Mouse (Mus musculus) CH12.LX (cell line): Measurements from ENCODE around the gene Ermp1. TPM values are rescaled to one million over a fixed set of nuclear protein-coding genes. Genes with fewer than 3 reads are reported as not detected.
A peak's percentile ranks its signal among the peaks of the same experiment; 100 is the strongest.

Experiments
- DNase-seq: peaks from one replicate; pipeline ENCODE4 v3.0.0-alpha.2; 2013; ENCODE audit errors: extremely low read depth
- H3K27ac ChIP-seq: 2 replicates; pipeline ENCODE4 v1.5.1; 2012; ENCODE audit warnings: low read depth, mild to moderate bottlenecking, control low read depth, moderate library complexity; ENCODE audit not compliant: insufficient read depth
- H3K27me3 ChIP-seq: replicated peaks from 2 replicates; pipeline ENCODE3; 2012; ENCODE audit warnings: inconsistent platforms
- H3K36me3 ChIP-seq, 2 experiments: replicated peaks in 1 of 2; 2 replicates each; pipeline versions ENCODE3 to v1.6.1; 2012; ENCODE audit warnings: inconsistent platforms in 1 of 2, low read length in 1 of 2, mild to moderate bottlenecking in 1 of 2, mixed read lengths in 1 of 2, moderate library complexity in 1 of 2; ENCODE audit not compliant: control insufficient read depth in 1 of 2, insufficient read depth in 1 of 2
- H3K4me1 ChIP-seq, 2 experiments: 2 replicates each; pipeline ENCODE4 v1.6.1; 2012; ENCODE audit warnings: inconsistent platforms in 1 of 2, moderate library complexity in 1 of 2; ENCODE audit not compliant: insufficient read depth in 2 of 2, control insufficient read depth in 1 of 2
- H3K4me2 ChIP-seq: 2 replicates; pipeline ENCODE4 v1.6.1; 2012; ENCODE audit warnings: low read depth, mild to moderate bottlenecking, control low read depth; ENCODE audit not compliant: poor library complexity, insufficient read depth, severe bottlenecking
- H3K4me3 ChIP-seq, 3 experiments: fragments of 150-350 bp in 1 of 3; sonication (generic) in 1 of 3; replicated peaks in 1 of 3; 2 replicates each; pipeline versions ENCODE3 to v1.5.1; 2011 to 2012; ENCODE audit warnings: low read depth in 2 of 3, low read length in 2 of 3, mild to moderate bottlenecking in 2 of 3, moderate library complexity in 2 of 3, control low read depth in 1 of 3, improper control_type of control experiment in 1 of 3, inconsistent platforms in 1 of 3, mixed read lengths in 1 of 3; ENCODE audit not compliant: poor library complexity in 1 of 3
- H3K79me2 ChIP-seq: replicated peaks from 2 replicates; pipeline ENCODE4 v1.6.1; 2012; ENCODE audit warnings: mild to moderate bottlenecking, moderate library complexity; ENCODE audit not compliant: control insufficient read depth, poor library complexity, insufficient read depth, severe bottlenecking; ENCODE audit errors: extremely low read depth
- H3K9ac ChIP-seq: 2 replicates; pipeline ENCODE4 v1.6.1; 2012; ENCODE audit warnings: low read depth, mild to moderate bottlenecking, control low read depth, moderate library complexity; ENCODE audit not compliant: insufficient read depth
- H3K9me3 ChIP-seq: replicated peaks from 2 replicates; pipeline ENCODE3; 2012; ENCODE audit warnings: low read length, inconsistent platforms, mixed read lengths
- BHLHE40 ChIP-seq: IDR thresholded peaks from 2 replicates; pipeline ENCODE4 v1.6.1; 2011; ENCODE audit warnings: mild to moderate bottlenecking, low read depth, low read length, improper control_type of control experiment
- CHD2 ChIP-seq: IDR thresholded peaks from 2 replicates; pipeline ENCODE4 v1.6.1; 2011; ENCODE audit warnings: low read length, improper control_type of control experiment
- CTCF ChIP-seq, 2 experiments: IDR thresholded peaks in 1 of 2; conservative IDR thresholded peaks in 1 of 2; 2 replicates each; pipeline ENCODE4 v1.5.1; 2011 to 2012; ENCODE audit warnings: low read depth in 2 of 2, low read length in 2 of 2, improper control_type of control experiment in 1 of 2, inconsistent platforms in 1 of 2, mild to moderate bottlenecking in 1 of 2, moderate library complexity in 1 of 2
- E2F4 ChIP-seq: IDR thresholded peaks from 2 replicates; pipeline ENCODE4 v1.6.1; 2011; ENCODE audit warnings: low read depth, low read length, improper control_type of control experiment; ENCODE audit not compliant: insufficient replicate concordance
- ELF1 ChIP-seq: IDR thresholded peaks from 2 replicates; pipeline ENCODE4 v1.6.1; 2014; ENCODE audit warnings: low read depth, mild to moderate bottlenecking, inconsistent platforms, low read length, improper control_type of control experiment
- EP300 ChIP-seq: IDR thresholded peaks from 2 replicates; pipeline ENCODE4 v1.6.1; 2011; ENCODE audit warnings: low read length, improper control_type of control experiment
- HCFC1 ChIP-seq: IDR thresholded peaks from 2 replicates; pipeline ENCODE4 v1.6.1; 2012; ENCODE audit warnings: low read depth, mild to moderate bottlenecking, inconsistent platforms, low read length, improper control_type of control experiment
- IRF4 ChIP-seq: IDR thresholded peaks from 2 replicates; pipeline ENCODE4 v1.6.1; 2014; ENCODE audit warnings: low read depth, mild to moderate bottlenecking, inconsistent platforms, low read length, improper control_type of control experiment
- JUN ChIP-seq: IDR thresholded peaks from 2 replicates; pipeline ENCODE4 v1.6.1; 2011; ENCODE audit warnings: low read depth, mild to moderate bottlenecking, low read length, improper control_type of control experiment, moderate library complexity; ENCODE audit not compliant: insufficient read depth
- JUND ChIP-seq: conservative IDR thresholded peaks from 2 replicates; pipeline ENCODE4 v1.6.1; 2011; ENCODE audit warnings: low read depth, low read length, improper control_type of control experiment
- KAT2A ChIP-seq: IDR thresholded peaks from 2 replicates; pipeline ENCODE4 v1.6.1; 2012; ENCODE audit warnings: low read length, improper control_type of control experiment, inconsistent platforms; ENCODE audit not compliant: insufficient replicate concordance
- MAFK ChIP-seq: IDR thresholded peaks from 2 replicates; pipeline ENCODE4 v1.6.1; 2011; ENCODE audit warnings: low read length, improper control_type of control experiment; ENCODE audit not compliant: insufficient replicate concordance
- MAX ChIP-seq: IDR thresholded peaks from 2 replicates; pipeline ENCODE4 v1.6.1; 2011; ENCODE audit warnings: low read length, improper control_type of control experiment
- MEF2A ChIP-seq: IDR thresholded peaks from 2 replicates; pipeline ENCODE4 v1.6.1; 2014; ENCODE audit warnings: low read depth, mild to moderate bottlenecking, inconsistent platforms, low read length, improper control_type of control experiment, borderline replicate concordance
- MXI1 ChIP-seq: IDR thresholded peaks from 2 replicates; pipeline ENCODE4 v1.6.1; 2011; ENCODE audit warnings: mild to moderate bottlenecking, low read depth, low read length, improper control_type of control experiment
- MYC ChIP-seq: IDR thresholded peaks from 2 replicates; pipeline ENCODE4 v1.6.1; 2011; ENCODE audit warnings: low read depth, mild to moderate bottlenecking, improper control_type of control experiment, low read length
- NELFE ChIP-seq: IDR thresholded peaks from 2 replicates; pipeline ENCODE4 v1.6.1; 2011; ENCODE audit warnings: low read depth, low read length, improper control_type of control experiment
- NRF1 ChIP-seq: IDR thresholded peaks from 2 replicates; pipeline ENCODE4 v1.6.1; 2014; ENCODE audit warnings: low read depth, mild to moderate bottlenecking, inconsistent platforms, low read length, improper control_type of control experiment, moderate library complexity
- PAX5 ChIP-seq: IDR thresholded peaks from 2 replicates; pipeline ENCODE4 v1.6.1; 2012; ENCODE audit warnings: low read length, inconsistent platforms, mixed read lengths
- POLR2A ChIP-seq: IDR thresholded peaks from 2 replicates; pipeline ENCODE4 v1.6.1; 2011; ENCODE audit warnings: low read depth, mild to moderate bottlenecking, improper control_type of control experiment, low read length
- RAD21 ChIP-seq: IDR thresholded peaks from 2 replicates; pipeline ENCODE4 v1.6.1; 2011; ENCODE audit warnings: low read depth, mild to moderate bottlenecking, low read length, improper control_type of control experiment, moderate library complexity
- SIN3A ChIP-seq: IDR thresholded peaks from 2 replicates; pipeline ENCODE4 v1.6.1; 2012; ENCODE audit warnings: low read length, improper control_type of control experiment, inconsistent platforms
- SMC3 ChIP-seq: IDR thresholded peaks from 2 replicates; pipeline ENCODE4 v1.6.1; 2011; ENCODE audit warnings: low read depth, low read length, improper control_type of control experiment
- TBP ChIP-seq: conservative IDR thresholded peaks from 2 replicates; pipeline ENCODE4 v1.6.1; 2011; ENCODE audit warnings: low read depth, low read length, improper control_type of control experiment
- TCF12 ChIP-seq: IDR thresholded peaks from 2 replicates; pipeline ENCODE4 v1.6.1; 2014; ENCODE audit warnings: low read depth, mild to moderate bottlenecking, inconsistent platforms, low read length, improper control_type of control experiment
- UBTF ChIP-seq: IDR thresholded peaks from 2 replicates; pipeline ENCODE4 v1.6.1; 2012; ENCODE audit warnings: low read depth, mild to moderate bottlenecking, inconsistent platforms, low read length, improper control_type of control experiment, moderate library complexity
- USF1 ChIP-seq: IDR thresholded peaks from 2 replicates; pipeline ENCODE4 v1.6.1; 2014; ENCODE audit warnings: low read depth, mild to moderate bottlenecking, inconsistent platforms, low read length, improper control_type of control experiment
- ZC3H11A ChIP-seq: IDR thresholded peaks from 2 replicates; pipeline ENCODE4 v1.6.1; 2012; ENCODE audit warnings: low read depth, mild to moderate bottlenecking, inconsistent platforms, low read length, improper control_type of control experiment
- ZMIZ1 ChIP-seq: IDR thresholded peaks from 2 replicates; pipeline ENCODE4 v1.6.1; 2012; ENCODE audit warnings: low read depth, mild to moderate bottlenecking, inconsistent platforms, low read length, improper control_type of control experiment
- dilution Hi-C: fragments of 300-500 bp; cut with MboI; formaldehyde crosslinking; loops from 2 replicates; pipeline ENCODE4 v1.14.3; 2020; ENCODE audit warnings: low sequenced_read_pairs; ENCODE audit not compliant: extremely low pct_unique_long_range_greater_than_20kb, extremely low pct_ligation_motif_present
- in situ Hi-C: fragments of 300-500 bp; cut with MboI; formaldehyde crosslinking; loops from 3 replicates; pipeline ENCODE4 v1.14.3; 2019; ENCODE audit warnings: low sequenced_read_pairs, low pct_ligation_motif_present, low pct_unique_long_range_greater_than_20kb, mixed read lengths
- polyA plus RNA-seq: library from polyadenylated mRNA; unstranded; fragments of >175 nt; gene quantifications from 2 replicates; pipeline ENCODE4 v1.2.1, GENCODE M21; 2012; ENCODE audit warnings: low read depth; ENCODE audit not compliant: insufficient read length
- total RNA-seq, 2 experiments: library from RNA; depleted of rRNA; stranded (reverse); fragments of 300-350 nt in 1 of 2; fragments of >200 nt in 1 of 2; gene quantifications; 2 replicates each; pipeline ENCODE4 v1.2.3; 2012 to 2014

Gene Ermp1
- total RNA-seq (2012; rRNA removed): 26.1 and 27.6 TPM in 2 replicates
- 21.7 and 22.7 TPM in 2 replicates for total RNA-seq (2014; rRNA removed)
- 31.7 and 32.9 TPM in 2 replicates for polyA plus RNA-seq

GRCm38 (mm10) chr19:29647651-29648549 lies at the start of gene Ermp1:
TSS of gene Ermp1 (minus strand) at chr19:29648415.
- dilution Hi-C loops: no loop called here
- peak; percentile 87 for DNase-seq
- in situ Hi-C loops: loop anchor here (10.0 kb wide), 1 partner anchor 167 kb away; the partner anchor contains the start of gene Ranbp6
- Histone ChIP-seq H3K9ac (peak within 1 kb of the TSS; percentile 78), H3K9me3 (peaks cover 4% of the 10 kb centered on the region), H3K4me2 (peak within 1 kb of the TSS; percentile 60), H3K4me3 (peak within 1 kb of the TSS; percentile 89 to 97 (median 91)), H3K4me1 (peaks cover 2 to 30% of the 10 kb centered on the region in 2 experiments; a peak in 3 of 4 replicates), H3K36me3 (peaks cover 0 to 20% of the 10 kb centered on the region in 2 experiments), H3K27ac (peak within 1 kb of the TSS; percentile 86), H3K27me3 (no peaks in the 10 kb centered on the region)
- TF ChIP-seq IRF4 (peak; percentile 32; the same call in 1 of the 2 replicates), ZMIZ1 (peak; percentile 60; the same call in 1 of the 2 replicates), MYC (0 out of 2 replicates have a peak, but pooled peaks have one; percentile 24), PAX5 (no peak), JUN (no peak), JUND (no peak), ELF1 (peak; percentile 50), MXI1 (no peak; the same call in 1 of the 2 replicates), MEF2A (peak; percentile 42; the same call in 1 of the 2 replicates), USF1 (no peak), UBTF (peak; percentile 99), KAT2A (no peak), SMC3 (peak; percentile 41), SIN3A (peak; percentile 35), MAX (no peak), RAD21 (peak; percentile 41), TCF12 (peak; percentile 83), TBP (peak; percentile 87), NRF1 (0 out of 2 replicates have a peak, but pooled peaks have one; percentile 45), NELFE (peak; percentile 84), POLR2A (peak; percentile 83), E2F4 (no peak), CHD2 (0 out of 2 replicates have a peak, but pooled peaks have one; percentile 9), BHLHE40 (no peak; the same call in 1 of the 2 replicates), CTCF (conservative IDR thresholded peaks at IDR 0.05 in 1 of 2, IDR thresholded peaks at IDR 0.05 in 1 of 2; ENCODE audit: low read depth in 2 of 2, low read length in 2 of 2) (peak; percentile 39 to 90; a peak in 3 of 4 replicates), ZC3H11A (no peak), MAFK (no peak), HCFC1 (peak; percentile 64), EP300 (no peak)
- TF ChIP-seq, all 38 proteins: peak for 17
- peaks cover 5% of the 10 kb centered on the region for H3K79me2 ChIP-seq
